ENCODE assay signal across 10 mouse cellular contexts in the genomic region with DNA sequence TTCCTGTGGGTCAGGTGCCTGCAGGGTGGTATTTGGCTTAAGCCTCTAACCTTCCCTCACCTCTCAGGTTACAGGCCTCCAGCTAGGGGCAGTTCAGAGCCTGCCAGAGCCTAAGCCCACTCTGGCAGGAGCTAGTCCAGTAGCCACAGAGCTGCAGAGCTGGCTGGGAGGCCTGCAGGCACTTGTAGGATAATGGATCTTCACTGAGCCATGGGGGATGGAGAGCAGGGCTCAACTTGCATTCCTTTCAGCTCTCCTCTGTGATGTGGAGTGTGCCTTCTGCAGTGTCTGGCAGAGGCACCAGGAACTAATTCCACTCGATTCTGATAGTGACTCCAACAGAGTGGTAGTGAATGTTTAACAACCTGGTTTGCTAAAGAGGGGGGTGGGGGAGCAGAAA. TPM values are rescaled to one million over a fixed set of nuclear protein-coding genes. Genes with fewer than 3 reads are reported as not detected.
DNase-seq lines count a peak whose midpoint lies in the region; TF ChIP-seq lines count a peak whose summit lies in the region.
"Had no signal": no experiment of that assay in that cellular context is flagged by ENCODE, and none has a peak within 500 bp of the region (broad histone marks: within the 10 kb centered on the region; RNA-seq: fewer than 3 reads in every experiment).

No protein-coding gene starts in this region.

- H3K4me3 ChIP-seq in liver, adult 2 months (ENCODE audit: insufficient read depth, low read depth, low read length), result no peak overlapping the region
- no peak overlapping the region for H3K4me3 ChIP-seq in lung, adult 2 months (replicated peaks; ENCODE audit: extremely low read depth, low read depth, low read length)
- H3K4me3 ChIP-seq: forebrain, embryonic 13.5 days had no signal

- H3K27ac ChIP-seq in liver, adult 2 months (replicated peaks; ENCODE audit: insufficient read depth, low read depth, low read length), result peak overlapping the region; percentile 58
- H3K27ac ChIP-seq: forebrain, embryonic 13.5 days had no signal

- WGBS in liver, adult 2 months, result 3% methylated on average over 1 of the region's 1 CpGs
- WGBS in lung, adult 2 months, result 11% methylated on average over 1 of the region's 1 CpGs

- H3K4me1 ChIP-seq in liver, adult 2 months (ENCODE audit: control insufficient read depth, insufficient read depth, low read length), result peaks cover 22% of the 10 kb centered on the region
- no peaks in the 10 kb centered on the region for H3K4me1 ChIP-seq in lung, adult 2 months (ENCODE audit: control insufficient read depth, insufficient read depth, low read length)

- peak overlapping the region; percentile 36 for H3K9ac ChIP-seq in liver, adult 2 months (ENCODE audit: low read depth, low read length)
- H3K9ac ChIP-seq: forebrain, embryonic 13.5 days had no signal

- TF ChIP-seq POLR2A in liver, adult 2 months (IDR thresholded peaks at IDR 0.05; ENCODE audit: extremely low read depth, insufficient read depth, low read length), result no peak
- TF ChIP-seq POLR2A in lung, adult 2 months (IDR thresholded peaks at IDR 0.05; ENCODE audit: borderline replicate concordance, extremely low read depth, low read depth, low read length), result no peak

- peak; percentile 78 for DNase-seq in liver, adult 2 months (ENCODE audit: extremely low read depth, low read depth, low spot score)
- DNase-seq in liver, result no peak
- peak; percentile 88 for DNase-seq in kidney, adult 9 months
- DNase-seq in lung, adult 2 months, result peak; percentile 49
- no peak for DNase-seq in frontal cortex, postnatal 14 days (ENCODE audit: low spot score in 2 of 2)
- no peak for DNase-seq in spleen, postnatal 14 days (ENCODE audit: low spot score in 2 of 2)
- DNase-seq in retina, postnatal 1 day, result no peak
- DNase-seq: cerebellum, postnatal 25 days; right cerebral cortex, postnatal 25 days had no signal

- no peaks in the 10 kb centered on the region for H3K36me3 ChIP-seq in liver, adult 2 months (ENCODE audit: control insufficient read depth, insufficient read depth, low read length)

- no peaks in the 10 kb centered on the region for H3K27me3 ChIP-seq in liver, adult 2 months (ENCODE audit: control insufficient read depth, insufficient read depth, low read length)
- H3K27me3 ChIP-seq: forebrain, embryonic 13.5 days had no signal

- TF ChIP-seq CTCF in liver, adult 2 months (IDR thresholded peaks at IDR 0.05; ENCODE audit: low read depth, low read length), result no peak
- no peak for TF ChIP-seq CTCF in lung, adult 2 months (IDR thresholded peaks at IDR 0.05; ENCODE audit: insufficient read depth, low read length)

- H3K79me2 ChIP-seq in liver, adult 2 months (ENCODE audit: control insufficient read depth, insufficient read depth, low read length), result no peaks in the 10 kb centered on the region

RNA-seq across cellular contexts. Expression of a gene that starts 6.1 kb away (rescaled TPM):
- total RNA-seq in liver, adult 2 months (2014; rRNA removed), result 5.7 and 7.7 TPM in 2 replicates
- 3.9 and 4.9 TPM in 2 replicates for polyA plus RNA-seq in liver, adult 2 months (2012; rRNA removed)
- polyA plus RNA-seq in lung, adult 2 months (2012; rRNA removed), result 6.9 and 21.0 TPM in 2 replicates

RNA-seq across cellular contexts. Expression of a gene that starts 29.2 kb away (rescaled TPM):
- 3.2 and 3.6 TPM in 2 replicates for total RNA-seq in liver, adult 2 months (2014; rRNA removed)
- 3.4 and 3.8 TPM in 2 replicates for polyA plus RNA-seq in liver, adult 2 months (2012; rRNA removed)
- 16.1 and 20.2 TPM in 2 replicates for polyA plus RNA-seq in lung, adult 2 months (2012; rRNA removed)

RNA-seq across cellular contexts. Expression of a gene that starts 51.4 kb away (rescaled TPM):
- total RNA-seq in liver, adult 2 months (2014; rRNA removed), result 64.6 and 97.0 TPM in 2 replicates
- polyA plus RNA-seq in liver, adult 2 months (2012; rRNA removed), result 107 and 112 TPM in 2 replicates
- polyA plus RNA-seq in lung, adult 2 months (2012; rRNA removed), result 40.5 and 54.4 TPM in 2 replicates

Comparison
In these comparisons a context has a peak if more than half of its experiments do, and no peak if none do; other contexts are left out.
1. DNase-seq: peak in liver, adult 2 months (single experiment), kidney, adult 9 months (single experiment) and lung, adult 2 months (single experiment); none in liver (single experiment), frontal cortex, postnatal 14 days (0 of 2), spleen, postnatal 14 days (0 of 2) and retina, postnatal 1 day (single experiment).